Mouse (Mus musculus) G1E (cell line): ENCODE results near the gene Ttc25. TPM values are rescaled to one million over a fixed set of nuclear protein-coding genes. Genes with fewer than 3 reads are reported as not detected.

Source experiments
- ATAC-seq: 2 replicates; pipeline ENCODE4 v1.8.0; 2016; ENCODE audit warnings: mild to moderate bottlenecking; ENCODE audit not compliant: insufficient number of reproducible peaks, poor library complexity, low FRiP score, severe bottlenecking; ENCODE audit errors: extremely low read depth
- DNase-seq: peaks from one replicate; pipeline ENCODE4 v3.0.0; 2012; ENCODE audit warnings: low spot score
- H3K27me3 ChIP-seq: 2 replicates; pipeline ENCODE4 v1.6.1; 2012; ENCODE audit warnings: mild to moderate bottlenecking, low read length, inconsistent platforms; ENCODE audit not compliant: insufficient read depth
- H3K36me3 ChIP-seq: replicated peaks from 2 replicates; pipeline ENCODE3; 2012; ENCODE audit warnings: mild to moderate bottlenecking, inconsistent platforms
- H3K4me1 ChIP-seq: 2 replicates; pipeline ENCODE4 v1.6.1; 2012; ENCODE audit warnings: low read depth, low read length, inconsistent platforms, mixed read lengths; ENCODE audit not compliant: insufficient read depth
- H3K4me3 ChIP-seq: 2 replicates; pipeline ENCODE4 v1.5.1; 2012; ENCODE audit warnings: low read depth, mild to moderate bottlenecking, inconsistent platforms, low read length, moderate library complexity, mixed read lengths
- H3K9me3 ChIP-seq: replicated peaks from 2 replicates; pipeline ENCODE4 v1.6.1; 2012; ENCODE audit warnings: inconsistent platforms
- CTCF ChIP-seq: IDR thresholded peaks from 2 replicates; pipeline ENCODE4 v1.5.1; 2012; ENCODE audit warnings: low read depth, low read length, inconsistent platforms, mixed read lengths
- GATA1 ChIP-seq: IDR thresholded peaks from 2 replicates; pipeline ENCODE4 v1.6.1; 2012; ENCODE audit warnings: borderline replicate concordance, low read length, inconsistent platforms, mixed read lengths
- GATA2 ChIP-seq: IDR thresholded peaks from 2 replicates; pipeline ENCODE4 v1.6.1; 2012; ENCODE audit warnings: low read depth, low read length, inconsistent platforms, borderline replicate concordance
- POLR2AphosphoS5 ChIP-seq: IDR thresholded peaks from 2 replicates; pipeline ENCODE4 v1.6.1; 2012; ENCODE audit warnings: low read depth, low read length, inconsistent platforms; ENCODE audit not compliant: insufficient replicate concordance
- TAL1 ChIP-seq: conservative IDR thresholded peaks from 2 replicates; pipeline ENCODE4 v1.6.1; 2012; ENCODE audit warnings: low read depth, low read length, inconsistent platforms, mixed read lengths
- polyA plus RNA-seq: library from polyadenylated mRNA; stranded (reverse); fragments of >175 nt; gene quantifications from 2 replicates; pipeline ENCODE4 v1.2.3, GENCODE M21; 2012
- total RNA-seq, 2 experiments: library from RNA; stranded (forward) in 1 of 2; stranded (reverse) in 1 of 2; fragments of 200-1000 nt in 1 of 2; fragments of >200 nt in 1 of 2; fragmentation: Nextera tagmentation in 1 of 2; gene quantifications; 2 replicates each; pipeline ENCODE4 v1.2.3; 2014 to 2017

Ttc25 gene
- total and polyA plus RNA-seq, 3 experiments, result 0.21 to 0.60 TPM; not detected in 1

GRCm38 (mm10) chr11:100588462-100588861 lies 43.1 kb downstream of the Ttc25 start:
- DNase-seq (no peak), ATAC-seq (no peak)
- Histone ChIP-seq H3K36me3 (peaks cover 100% of the 10 kb centered on the region), H3K27me3 (no peaks in the 10 kb centered on the region), H3K9me3 (no peaks in the 10 kb centered on the region), H3K4me3 (no peak overlapping the region), H3K4me1 (no peaks in the 10 kb centered on the region)
- TF ChIP-seq GATA1, result no peak

GRCm38 (mm10) chr11:100592346-100593046 lies 47.1 kb downstream of the Ttc25 start:
- no peak overlapping the region for H3K4me3 ChIP-seq
- no peaks in the 10 kb centered on the region for H3K27me3 ChIP-seq
- H3K36me3 ChIP-seq, result peaks cover 100% of the 10 kb centered on the region
- H3K4me1 ChIP-seq, result no peaks in the 10 kb centered on the region
- TF ChIP-seq GATA2 (no peak), CTCF (no peak), GATA1 (no peak), TAL1 (no peak), POLR2AphosphoS5 (no peak)
- no peaks in the 10 kb centered on the region for H3K9me3 ChIP-seq
- ATAC-seq (no peak), DNase-seq (no peak)

- Histone ChIP-seq H3K4me3 (no peak overlapping the region), H3K36me3 (peaks cover 100% of the 10 kb centered on the region), H3K27me3 (no peaks in the 10 kb centered on the region), H3K9me3 (no peaks in the 10 kb centered on the region), H3K4me1 (no peaks in the 10 kb centered on the region)
- no peak for ATAC-seq
- no peak for DNase-seq
- TF ChIP-seq CTCF, result no peak
Measured at GRCm38 (mm10) chr11:100594608-100595007, 49.2 kb downstream of the Ttc25 start.

- ATAC-seq (no peak), DNase-seq (no peak)
- no peaks in the 10 kb centered on the region for H3K4me1 ChIP-seq
- no peaks in the 10 kb centered on the region for H3K27me3 ChIP-seq
- peaks cover 100% of the 10 kb centered on the region for H3K36me3 ChIP-seq
- TF ChIP-seq POLR2AphosphoS5 (no peak), CTCF (no peak), TAL1 (no peak), GATA2 (no peak), GATA1 (no peak)
- no peaks in the 10 kb centered on the region for H3K9me3 ChIP-seq
- H3K4me3 ChIP-seq, result no peak overlapping the region
Measured at GRCm38 (mm10) chr11:100595533-100595932, 50.1 kb downstream of the Ttc25 start.

- TF ChIP-seq GATA1, result no peak
- TF ChIP-seq TAL1, result no peak
- TF ChIP-seq CTCF, result no peak
- TF ChIP-seq POLR2AphosphoS5, result no peak
- no peak for TF ChIP-seq GATA2
- H3K36me3 ChIP-seq, result peaks cover 99% of the 10 kb centered on the region
- H3K9me3 ChIP-seq, result no peaks in the 10 kb centered on the region
- H3K27me3 ChIP-seq, result no peaks in the 10 kb centered on the region
- peaks cover under 1% of the 10 kb centered on the region; the same call in 1 of the 2 replicates for H3K4me1 ChIP-seq
- ATAC-seq, result no peak
- no peak for DNase-seq
- H3K4me3 ChIP-seq, result no peak overlapping the region
Measured at GRCm38 (mm10) chr11:100598074-100598473, 52.7 kb downstream of the Ttc25 start.

- H3K27me3 ChIP-seq, result no peaks in the 10 kb centered on the region
- H3K36me3 ChIP-seq, result peaks cover 94% of the 10 kb centered on the region
- no peak for ATAC-seq
- DNase-seq, result no peak
- H3K9me3 ChIP-seq, result no peaks in the 10 kb centered on the region
- no peak overlapping the region for H3K4me3 ChIP-seq
- TF ChIP-seq CTCF (no peak), GATA1 (no peak), POLR2AphosphoS5 (no peak), GATA2 (no peak), TAL1 (no peak)
- peaks cover 12% of the 10 kb centered on the region for H3K4me1 ChIP-seq
Measured at GRCm38 (mm10) chr11:100601372-100601771, 56.0 kb downstream of the Ttc25 start.

- no peaks in the 10 kb centered on the region for H3K27me3 ChIP-seq
- H3K4me3 ChIP-seq, result no peak overlapping the region
- peaks cover 92% of the 10 kb centered on the region for H3K36me3 ChIP-seq
- DNase-seq (no peak), ATAC-seq (no peak)
- H3K9me3 ChIP-seq, result no peaks in the 10 kb centered on the region
- peaks cover 12% of the 10 kb centered on the region for H3K4me1 ChIP-seq
- TF ChIP-seq POLR2AphosphoS5, result no peak
- no peak for TF ChIP-seq GATA1
- no peak for TF ChIP-seq TAL1
- no peak for TF ChIP-seq GATA2
- no peak for TF ChIP-seq CTCF
Measured at GRCm38 (mm10) chr11:100603155-100603554, 57.7 kb downstream of the Ttc25 start.
